Mouse (Mus musculus) ES-E14 (cell line): ENCODE data around the gene Nanos2. TPM values are rescaled to one million over a fixed set of nuclear protein-coding genes. Genes with fewer than 3 reads are reported as not detected.

ENCODE experiments used
- DNase-seq: peaks from one replicate; pipeline ENCODE4 v3.0.0-alpha.2; 2013; ENCODE audit warnings: low read depth, low spot score
- H3K27ac ChIP-seq: 2 replicates; pipeline ENCODE4 v1.5.1; 2012; ENCODE audit warnings: low read depth, mild to moderate bottlenecking, low read length, moderate library complexity, mixed read lengths; ENCODE audit not compliant: poor library complexity, insufficient read depth, severe bottlenecking
- H3K36me3 ChIP-seq: 2 replicates; pipeline ENCODE4 v1.6.1; 2012; ENCODE audit warnings: mild to moderate bottlenecking, low read length, moderate library complexity, mixed read lengths; ENCODE audit not compliant: control insufficient read depth, poor library complexity, insufficient read depth, severe bottlenecking
- H3K4me1 ChIP-seq, 2 experiments: fragments of 150-350 bp in 1 of 2; sonication (generic) in 1 of 2; 2 replicates each; pipeline ENCODE4 v1.6.1; 2012; ENCODE audit warnings: low read length in 2 of 2, mild to moderate bottlenecking in 1 of 2, mixed read lengths in 1 of 2; ENCODE audit not compliant: control insufficient read depth in 2 of 2, insufficient read depth in 2 of 2, poor library complexity in 1 of 2
- H3K4me3 ChIP-seq, 2 experiments: fragments of 150-350 bp in 1 of 2; sonication (generic) in 1 of 2; 2 replicates each; pipeline ENCODE4 v1.5.1; 2012; ENCODE audit warnings: low read length in 2 of 2, low read depth in 1 of 2, mild to moderate bottlenecking in 1 of 2, mixed read lengths in 1 of 2; ENCODE audit not compliant: insufficient read depth in 1 of 2, poor library complexity in 1 of 2, severe bottlenecking in 1 of 2
- H3K9ac ChIP-seq: 2 replicates; pipeline ENCODE4 v1.6.1; 2012; ENCODE audit warnings: low read depth, mild to moderate bottlenecking, low read length, mixed read lengths; ENCODE audit not compliant: poor library complexity, insufficient read depth, severe bottlenecking
- H3K9me3 ChIP-seq: fragments of 150-350 bp; sonication (generic); 2 replicates; pipeline ENCODE4 v1.6.1; 2012; ENCODE audit warnings: low read depth, mild to moderate bottlenecking, low read length; ENCODE audit not compliant: control insufficient read depth, insufficient read depth
- CHD2 ChIP-seq: IDR thresholded peaks from 2 replicates; pipeline ENCODE4 v1.6.1; 2014; ENCODE audit warnings: mild to moderate bottlenecking, low read depth, low read length, inconsistent platforms
- HCFC1 ChIP-seq: IDR thresholded peaks from 2 replicates; pipeline ENCODE4 v1.6.1; 2012; ENCODE audit warnings: low read length, inconsistent platforms, borderline replicate concordance; ENCODE audit not compliant: insufficient read depth
- MAFK ChIP-seq: IDR thresholded peaks from 2 replicates; pipeline ENCODE4 v1.6.1; 2014; ENCODE audit warnings: mild to moderate bottlenecking, low read depth, low read length, inconsistent platforms; ENCODE audit not compliant: insufficient read depth
- ZC3H11A ChIP-seq: IDR thresholded peaks from 2 replicates; pipeline ENCODE4 v1.6.1; 2012; ENCODE audit warnings: low read depth, mild to moderate bottlenecking, inconsistent platforms, low read length, borderline replicate concordance
- ZNF384 ChIP-seq: IDR thresholded peaks from 2 replicates; pipeline ENCODE4 v1.6.1; 2012; ENCODE audit warnings: low read depth, low read length, inconsistent platforms
- in situ Hi-C, 2 experiments: fragments of 600-800 bp; cut with MboI; formaldehyde crosslinking; loops; one replicate each; pipeline ENCODE4 v1.15.1; 2025; ENCODE audit warnings: low sequenced_read_pairs in 2 of 2, inconsistent platforms in 1 of 2; ENCODE audit not compliant: unreplicated experiment in 2 of 2
- total RNA-seq: library from RNA; depleted of rRNA; stranded (reverse); fragments of 300-350 nt; gene quantifications from 2 replicates; pipeline ENCODE4 v1.2.3, GENCODE M21; 2012

The Nanos2 gene
- total RNA-seq, 1 experiment: not detected

DNA sequence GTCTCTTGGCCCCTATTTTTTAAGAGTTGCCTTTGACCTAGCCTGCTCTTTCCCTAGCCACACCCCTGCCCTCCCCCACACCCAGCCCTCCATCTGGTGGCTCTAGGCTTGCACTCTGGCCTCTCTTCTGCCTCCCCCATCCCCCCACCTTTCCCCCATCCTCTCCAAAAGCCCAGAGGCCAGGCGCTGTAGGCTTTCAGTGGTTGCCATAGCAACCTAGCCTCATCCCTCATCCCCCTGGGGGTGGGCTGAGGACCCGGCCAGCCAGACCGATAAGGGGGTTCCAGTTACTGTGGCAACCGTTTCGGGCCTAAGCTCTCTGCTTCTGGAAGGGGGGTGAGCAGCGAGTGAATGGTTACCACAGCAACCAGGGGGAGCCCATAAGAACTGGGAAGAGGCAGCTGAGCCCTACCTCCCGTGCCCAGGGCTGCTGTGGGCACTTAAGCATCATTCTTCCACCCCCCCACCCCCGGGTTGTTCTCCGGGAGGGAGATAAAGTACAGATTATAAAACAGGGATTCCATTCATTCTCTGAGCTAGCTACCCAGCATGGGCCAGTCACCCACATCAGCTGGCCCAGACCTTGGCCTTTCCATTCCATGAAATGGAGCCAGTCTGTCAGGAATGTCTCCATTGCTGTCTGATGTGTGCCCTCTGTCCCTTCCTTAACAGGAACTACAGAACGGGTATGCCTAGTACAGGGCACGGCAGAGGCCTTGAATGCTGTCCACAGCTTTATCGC, 37.2 kb upstream of the Nanos2 start:
- Histone ChIP-seq H3K9me3 (no peaks in the 10 kb centered on the region), H3K9ac (no peak overlapping the region)
- in situ Hi-C loops: no loop called here

DNA sequence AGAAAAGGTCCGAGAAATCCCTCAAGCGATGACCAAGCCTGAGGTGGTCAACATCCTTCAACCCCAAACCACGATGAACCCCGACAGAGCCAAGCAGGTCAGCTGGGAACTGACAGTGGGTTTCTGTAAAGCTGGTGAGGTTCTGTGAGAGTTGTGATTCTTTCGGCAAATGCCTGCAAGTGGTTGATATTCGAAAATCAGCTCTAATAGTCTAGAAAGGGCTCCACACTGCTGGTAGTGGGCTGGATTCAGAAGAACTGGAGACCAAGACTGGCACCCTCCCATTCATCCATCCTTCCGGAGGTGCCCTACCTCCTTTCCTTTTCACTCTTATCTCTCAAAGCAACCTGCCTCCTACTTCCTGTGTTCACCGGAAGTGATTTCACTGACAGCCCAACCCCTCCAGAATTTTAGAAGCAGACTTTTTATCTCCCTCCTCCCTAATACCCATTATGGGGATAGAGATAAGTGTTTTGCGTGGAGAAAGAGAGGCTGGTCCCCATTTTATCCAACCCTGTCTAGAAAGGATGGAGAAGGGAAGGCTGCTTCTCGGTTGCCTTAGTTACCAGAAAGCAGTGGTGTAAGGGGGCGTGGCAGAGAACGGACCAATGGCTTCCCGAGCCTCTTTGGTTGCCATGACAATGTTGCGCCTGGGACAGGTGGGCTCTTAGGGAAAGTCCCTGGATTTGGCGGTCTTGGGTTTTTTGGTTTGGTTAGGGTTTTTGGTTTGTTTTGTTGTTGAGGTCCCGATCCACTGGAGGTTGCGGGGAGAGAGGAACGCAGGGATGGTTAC, 36.5 kb upstream of the Nanos2 start:
- no peaks in the 10 kb centered on the region for H3K36me3 ChIP-seq
- H3K9ac ChIP-seq: no peak overlapping the region
- peak; percentile 77 for DNase-seq
- H3K27ac ChIP-seq: no peak overlapping the region
- no peak for TF ChIP-seq ZNF384
- no peak for TF ChIP-seq MAFK
- TF ChIP-seq CHD2: no peak
- no peak for TF ChIP-seq HCFC1
- no peak for TF ChIP-seq ZC3H11A
- peaks cover 0 to 25% of the 10 kb centered on the region in 2 experiments; a peak in 2 of 4 replicates for H3K4me1 ChIP-seq
- no peaks in the 10 kb centered on the region for H3K9me3 ChIP-seq
- peak overlapping the region in 1 of 2 experiments; percentile 1; a peak in 2 of 4 replicates for H3K4me3 ChIP-seq
- in situ Hi-C loops: no loop called here

More for the DNA sequence above, 37.2 kb upstream of the Nanos2 start:
- no peaks in the 10 kb centered on the region for H3K36me3 ChIP-seq
- no peak for DNase-seq
- TF ChIP-seq CHD2 (no peak), ZNF384 (no peak), MAFK (no peak), HCFC1 (no peak), ZC3H11A (no peak)
- H3K4me1 ChIP-seq: peaks cover 0 to 25% of the 10 kb centered on the region in 2 experiments; a peak in 2 of 4 replicates
- H3K27ac ChIP-seq: no peak overlapping the region
- no peak overlapping the region for H3K4me3 ChIP-seq

DNA sequence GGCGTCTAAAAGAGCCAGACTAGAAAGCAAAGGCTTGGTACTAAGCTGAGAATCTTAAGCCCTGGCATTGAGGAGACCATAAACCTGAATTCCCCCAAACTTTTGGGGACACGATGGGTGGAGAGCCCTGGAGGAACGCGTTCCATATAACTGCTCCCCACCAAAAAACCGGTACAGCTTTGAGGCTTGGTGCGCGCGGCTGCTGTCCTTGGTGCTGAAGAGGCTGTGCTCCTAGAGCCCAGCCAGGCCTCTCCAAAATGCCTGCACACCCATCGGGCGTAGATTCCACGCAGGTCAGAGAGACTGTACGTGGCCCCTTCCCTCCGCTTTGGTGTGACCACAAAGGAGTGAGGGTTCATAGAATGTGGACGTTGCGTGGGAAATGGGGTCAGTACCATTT, 35.8 kb upstream of the Nanos2 start:
- H3K9ac ChIP-seq: no peak overlapping the region
- DNase-seq: no peak
- H3K9me3 ChIP-seq: no peaks in the 10 kb centered on the region
- no peaks in the 10 kb centered on the region for H3K36me3 ChIP-seq
- no peak overlapping the region for H3K27ac ChIP-seq
- in situ Hi-C loops: no loop called here
- H3K4me1 ChIP-seq: peaks cover 0 to 25% of the 10 kb centered on the region in 2 experiments; a peak in 2 of 4 replicates
- TF ChIP-seq HCFC1 (0 out of 2 replicates have a peak, but pooled peaks have one; percentile 47), ZNF384 (no peak)
- peak overlapping the region in 1 of 2 experiments; percentile 1; a peak in 1 of 4 replicates for H3K4me3 ChIP-seq

DNA sequence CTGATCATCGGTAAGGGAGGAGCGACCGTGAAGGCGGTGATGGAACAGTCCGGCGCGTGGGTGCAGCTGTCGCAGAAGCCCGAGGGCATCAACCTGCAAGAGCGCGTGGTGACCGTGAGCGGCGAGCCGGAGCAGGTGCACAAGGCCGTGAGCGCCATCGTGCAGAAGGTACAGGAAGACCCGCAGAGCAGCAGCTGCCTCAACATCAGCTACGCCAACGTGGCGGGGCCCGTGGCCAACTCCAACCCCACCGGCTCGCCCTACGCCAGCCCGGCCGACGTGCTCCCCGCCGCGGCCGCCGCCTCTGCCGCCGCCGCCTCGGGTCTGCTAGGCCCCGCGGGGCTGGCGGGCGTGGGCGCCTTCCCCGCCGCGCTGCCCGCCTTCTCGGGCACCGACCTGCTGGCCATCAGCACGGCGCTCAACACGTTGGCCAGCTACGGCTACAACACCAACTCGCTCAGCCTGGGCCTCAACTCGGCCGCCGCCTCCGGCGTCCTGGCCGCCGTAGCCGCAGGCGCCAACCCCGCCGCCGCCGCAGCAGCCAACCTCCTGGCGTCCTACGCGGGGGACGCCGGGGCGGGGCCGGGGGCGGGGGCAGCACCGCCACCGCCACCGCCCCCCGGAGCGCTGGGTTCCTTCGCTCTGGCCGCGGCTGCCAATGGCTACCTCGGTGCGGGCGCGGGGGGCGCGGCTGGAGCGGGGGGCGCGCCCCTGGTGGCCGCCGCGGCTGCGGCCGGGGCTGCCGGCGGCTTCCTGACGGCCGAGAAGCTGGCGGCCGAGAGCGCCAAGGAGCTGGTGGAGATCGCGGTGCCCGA, 29.4 kb upstream of the Nanos2 start:
- peak overlapping the region; percentile 78 for H3K9ac ChIP-seq
- DNase-seq: peak; percentile 39
- in situ Hi-C loops: no loop called here
- H3K9me3 ChIP-seq: no peaks in the 10 kb centered on the region
- H3K27ac ChIP-seq: no peak overlapping the region
- TF ChIP-seq ZNF384 (no peak), HCFC1 (no peak), CHD2 (no peak), ZC3H11A (no peak), MAFK (no peak)
- H3K36me3 ChIP-seq: 0 out of 2 replicates have a peak, but pooled peaks cover 2% of the 10 kb centered on the region
- H3K4me3 ChIP-seq: peak overlapping the region; percentile 68
- peaks cover 0 to 12% of the 10 kb centered on the region in 2 experiments; a peak in 2 of 4 replicates for H3K4me1 ChIP-seq
